Mouse (Mus musculus) embryonic facial prominence, embryonic 12.5 days (tissue): ENCODE measurements around the gene Rala. TPM values are rescaled to one million over a fixed set of nuclear protein-coding genes. Genes with fewer than 3 reads are reported as not detected.
"Not testable (repeated sequence)": the region's sequence is repeated elsewhere in the genome, so short reads cannot be mapped to it uniquely, and the experiment has no call there.

Experiments
- ATAC-seq: fragments of 200-750 bp; cut with Nextera tagmentation; 2 replicates; pipeline ENCODE4 v1.8.0; 2017; ENCODE audit not compliant: insufficient number of reproducible peaks, insufficient read depth, low FRiP score, low TSS enrichment
- H3K27ac ChIP-seq: fragments of 300-500 bp; sonication (generic); 2 replicates; pipeline ENCODE4 v1.5.1; 2016; ENCODE audit warnings: mild to moderate bottlenecking
- H3K27me3 ChIP-seq: fragments of 300-500 bp; sonication (generic); 2 replicates; pipeline ENCODE4 v1.6.1; 2016; ENCODE audit warnings: mild to moderate bottlenecking, moderate library complexity
- H3K36me3 ChIP-seq: fragments of 300-500 bp; sonication (generic); 2 replicates; pipeline ENCODE4 v1.6.1; 2016; ENCODE audit warnings: mild to moderate bottlenecking
- H3K4me1 ChIP-seq: fragments of 300-500 bp; sonication (generic); 2 replicates; pipeline ENCODE4 v1.6.1; 2016
- H3K4me2 ChIP-seq: fragments of 300-500 bp; sonication (generic); replicated peaks from 2 replicates; pipeline ENCODE4 v1.6.1; 2016; ENCODE audit warnings: mild to moderate bottlenecking, moderate library complexity
- H3K4me3 ChIP-seq: fragments of 300-500 bp; sonication (generic); 2 replicates; pipeline ENCODE4 v1.5.1; 2016; ENCODE audit warnings: mild to moderate bottlenecking
- H3K9ac ChIP-seq: fragments of 300-500 bp; sonication (generic); 2 replicates; pipeline ENCODE4 v1.6.1; 2016; ENCODE audit warnings: mild to moderate bottlenecking, moderate library complexity
- H3K9me3 ChIP-seq: fragments of 300-500 bp; sonication (generic); 2 replicates; pipeline ENCODE4 v1.6.1; 2016; ENCODE audit warnings: mild to moderate bottlenecking, moderate library complexity
- WGBS: fragments of 180-500 bp; shearing (Covaris S2); methylation state at CpG from one replicate; pipeline ENCODE4 v1.1.7; 2016; 5-methylcytosine and 5-hydroxymethylcytosine counted together
- polyA plus RNA-seq: library from polyadenylated mRNA; unstranded; fragments of >200 nt; fragmentation: Nextera tagmentation; extraction: Ambion mirVana; gene quantifications from 2 replicates; pipeline ENCODE4 v1.2.1, GENCODE M21; 2016

Gene Rala
- polyA plus RNA-seq, 1 experiment from 2014 or later: 114 TPM

DNA sequence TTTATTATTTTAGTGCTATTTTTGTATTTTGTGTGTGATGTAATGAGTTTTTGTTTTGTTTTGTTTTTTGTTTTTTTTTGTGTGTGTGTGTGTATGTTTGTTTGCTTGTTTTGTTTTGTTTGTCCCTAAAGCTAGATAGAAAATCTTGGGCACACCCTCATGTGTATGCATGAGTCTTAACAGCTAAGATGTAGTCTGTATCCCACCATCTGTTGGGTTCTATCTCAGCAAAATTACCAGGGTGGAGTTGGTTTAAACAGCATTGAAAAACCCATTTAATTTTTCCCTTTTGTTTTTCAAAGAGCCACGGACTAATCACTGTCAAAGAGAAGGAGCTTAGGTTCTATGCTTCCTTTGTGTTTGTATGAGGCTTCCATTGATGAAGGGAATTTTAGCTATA is 10.2 kb upstream of the Rala start:
- Histone ChIP-seq H3K27ac (no peak overlapping the region), H3K27me3 (no peaks in the 10 kb centered on the region), H3K4me3 (no peak overlapping the region), H3K9me3 (no peaks in the 10 kb centered on the region), H3K4me1 (no peaks in the 10 kb centered on the region), H3K4me2 (no peak overlapping the region), H3K36me3 (no peaks in the 10 kb centered on the region), H3K9ac (no peak overlapping the region)
- WGBS: 58% methylated on average over 1 of the region's 1 CpGs
- ATAC-seq: no peak

DNA sequence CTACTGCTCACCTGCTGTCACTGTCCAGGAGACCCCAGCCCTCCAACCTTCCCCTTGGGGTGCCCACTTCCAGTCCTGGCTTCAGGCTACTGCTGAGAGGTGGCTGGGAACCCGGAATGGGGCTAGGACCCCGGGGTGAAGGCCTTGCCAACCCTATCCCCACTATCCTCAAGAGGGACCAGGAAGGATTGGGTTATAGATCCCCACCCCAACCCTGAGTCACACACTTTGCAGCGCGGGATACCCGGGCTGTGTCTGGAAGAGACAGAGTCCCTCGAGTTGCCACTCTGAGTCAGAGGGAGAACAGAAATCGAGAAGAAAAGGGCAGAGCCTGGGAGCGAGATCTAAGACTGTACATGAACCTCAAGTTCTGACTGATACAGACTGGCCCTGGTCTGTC is 6.5 kb upstream of the Rala start:
- not testable (repeated sequence) for H3K9me3 ChIP-seq, H3K36me3 ChIP-seq, H3K9ac ChIP-seq, ATAC-seq, H3K27me3 ChIP-seq, H3K4me1 ChIP-seq, H3K4me3 ChIP-seq, H3K27ac ChIP-seq, H3K4me2 ChIP-seq
- 93% methylated on average over 8 of the region's 8 CpGs for WGBS

DNA sequence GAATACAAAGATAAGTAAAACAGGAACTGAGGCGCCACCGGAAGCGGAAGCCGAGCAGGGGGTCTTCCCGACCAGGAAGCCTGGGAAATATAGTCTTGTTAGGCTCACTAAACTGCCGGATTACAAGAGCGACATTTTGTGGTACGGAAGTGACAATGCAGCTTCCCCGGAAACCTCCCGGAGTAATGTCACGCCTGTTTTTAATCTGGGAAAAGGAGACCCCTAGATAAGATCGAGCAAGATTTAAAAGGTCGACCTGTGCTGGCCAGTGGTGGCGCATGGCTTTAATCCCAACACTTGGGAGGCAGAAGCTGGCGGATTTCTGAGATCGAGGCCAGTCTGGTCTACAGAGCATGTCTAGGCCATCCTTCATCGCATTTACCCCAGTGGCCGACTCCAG is 5.5 kb upstream of the Rala start:
- Histone ChIP-seq H3K27me3 (0 out of 2 replicates have a peak, but pooled peaks cover 4% of the 10 kb centered on the region), H3K36me3 (no peaks in the 10 kb centered on the region), H3K9ac (no peak overlapping the region), H3K4me2 (no peak overlapping the region), H3K27ac (no peak overlapping the region), H3K9me3 (0 out of 2 replicates have a peak, but pooled peaks cover 3% of the 10 kb centered on the region), H3K4me3 (no peak overlapping the region), H3K4me1 (no peaks in the 10 kb centered on the region)
- WGBS: 70% methylated on average over 18 of the region's 18 CpGs
- no peak for ATAC-seq

DNA sequence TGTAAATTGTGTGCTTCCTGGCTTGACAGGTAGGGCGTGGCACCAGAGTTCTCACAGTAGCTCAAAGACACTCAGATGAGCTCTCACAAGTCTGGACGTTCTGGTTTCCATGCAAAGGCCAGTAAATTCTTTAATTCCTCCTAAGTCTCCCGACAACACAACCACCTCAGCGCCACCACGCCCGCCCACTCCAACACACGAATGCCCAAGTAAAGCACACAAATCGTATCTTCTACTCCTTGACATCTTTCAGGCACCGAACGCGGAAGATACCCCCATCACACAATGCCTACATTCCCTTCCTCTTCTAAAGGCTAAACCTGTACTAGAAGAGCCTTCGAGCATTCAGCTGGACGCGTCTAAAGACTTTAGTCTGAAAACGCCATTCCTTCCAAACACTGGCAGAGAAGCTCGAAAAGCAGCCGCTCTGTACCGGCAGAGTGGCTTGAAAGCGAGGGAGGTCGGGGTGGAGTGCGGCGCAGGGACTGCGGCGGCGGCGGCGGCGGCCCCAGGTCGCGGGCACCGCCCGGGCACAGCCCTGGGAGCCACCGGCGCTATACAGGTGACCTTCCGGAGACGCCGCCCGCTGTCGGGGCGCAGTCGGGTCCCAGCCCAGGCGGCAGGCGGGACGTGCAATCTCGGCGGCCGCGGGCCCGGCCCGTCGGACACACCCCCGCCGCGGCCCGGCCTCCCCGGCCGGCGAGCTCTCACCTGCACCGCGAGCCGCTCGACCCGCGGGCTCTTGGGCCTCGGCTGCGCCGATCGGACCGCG is 547 bp downstream of the Rala start:
- Histone ChIP-seq H3K27me3 (no peaks in the 10 kb centered on the region), H3K4me2 (peak overlapping the region; percentile 75), H3K4me1 (peaks cover 11% of the 10 kb centered on the region), H3K27ac (peak overlapping the region; percentile 91), H3K36me3 (no peaks in the 10 kb centered on the region), H3K9ac (peak overlapping the region; percentile 92), H3K9me3 (no peaks in the 10 kb centered on the region), H3K4me3 (peak overlapping the region; percentile 88)
- ATAC-seq: peak; percentile 63
- under 1% methylated on average over 63 of the region's 70 CpGs for WGBS

DNA sequence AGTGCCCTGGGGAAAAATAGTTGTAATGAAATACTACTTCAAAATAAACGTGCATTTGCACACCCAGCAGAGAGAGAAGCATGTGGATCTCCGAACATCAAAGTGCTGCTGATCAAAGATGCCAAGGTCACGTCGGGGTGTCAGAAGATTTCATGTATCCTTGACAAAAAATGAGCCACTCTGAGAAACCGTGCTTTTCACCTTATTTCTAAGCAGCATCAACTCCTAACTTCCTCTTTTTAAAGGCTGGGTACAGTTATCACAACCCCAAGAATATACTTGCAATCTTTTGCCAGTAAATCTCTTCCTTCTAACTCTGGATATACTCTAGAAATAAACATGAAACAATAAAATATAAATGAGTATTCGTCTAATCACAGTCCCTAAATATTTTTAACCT is 1.7 kb downstream of the Rala start:
- Histone ChIP-seq H3K36me3 (no peaks in the 10 kb centered on the region), H3K27ac (no peak overlapping the region), H3K4me3 (no peak overlapping the region), H3K27me3 (no peaks in the 10 kb centered on the region), H3K4me2 (0 out of 2 replicates have a peak overlapping the region, but pooled peaks have one; percentile 7), H3K9ac (no peak overlapping the region), H3K9me3 (no peaks in the 10 kb centered on the region), H3K4me1 (peaks cover 11% of the 10 kb centered on the region)
- WGBS: 58% methylated on average over 6 of the region's 6 CpGs
- ATAC-seq: no peak

GRCm38 (mm10) chr13:17907309-17907708 is 36.7 kb downstream of the Rala start:
- H3K9ac ChIP-seq: no peak overlapping the region

GRCm38 (mm10) chr13:17901474-17901873 is 42.6 kb downstream of the Rala start:
- Histone ChIP-seq H3K27me3 (no peaks in the 10 kb centered on the region), H3K4me3 (no peak overlapping the region), H3K4me2 (no peak overlapping the region), H3K36me3 (no peaks in the 10 kb centered on the region), H3K9me3 (no peaks in the 10 kb centered on the region), H3K4me1 (no peaks in the 10 kb centered on the region), H3K27ac (no peak overlapping the region), H3K9ac (no peak overlapping the region)
- 94% methylated on average over 4 of the region's 4 CpGs for WGBS
- no peak for ATAC-seq

More at GRCm38 (mm10) chr13:17907309-17907708, 36.7 kb downstream of the Rala start:
- ATAC-seq: no peak
- no peaks in the 10 kb centered on the region for H3K4me1 ChIP-seq
- no peak overlapping the region for H3K4me2 ChIP-seq
- H3K27me3 ChIP-seq: no peaks in the 10 kb centered on the region
- 87% methylated on average over 1 of the region's 1 CpGs for WGBS
- no peaks in the 10 kb centered on the region for H3K9me3 ChIP-seq
- no peak overlapping the region for H3K4me3 ChIP-seq
- H3K27ac ChIP-seq: no peak overlapping the region
- H3K36me3 ChIP-seq: no peaks in the 10 kb centered on the region

DNA sequence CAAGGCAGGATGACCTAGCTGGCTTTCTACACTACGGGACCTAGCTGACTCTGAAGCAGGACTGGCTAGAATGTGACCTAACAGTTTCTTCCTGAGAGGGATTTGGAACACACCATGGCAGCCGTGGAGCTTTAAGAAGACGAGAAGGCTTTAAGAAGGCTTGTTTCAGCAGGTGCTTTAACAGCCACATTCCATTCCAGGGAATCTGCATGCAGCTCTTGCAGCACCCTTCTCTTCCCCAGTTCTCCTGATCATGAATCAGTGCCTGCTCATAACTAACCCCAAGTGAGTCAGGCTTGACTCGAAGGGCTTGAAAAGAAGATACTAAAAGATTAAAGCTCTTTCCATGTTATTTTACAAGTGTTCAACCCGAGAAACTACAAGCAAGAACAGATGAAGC is 43.4 kb downstream of the Rala start:
- H3K9me3 ChIP-seq: no peaks in the 10 kb centered on the region
- no peak overlapping the region for H3K27ac ChIP-seq
- H3K4me3 ChIP-seq: no peak overlapping the region
- peaks cover 5% of the 10 kb centered on the region for H3K36me3 ChIP-seq
- H3K9ac ChIP-seq: no peak overlapping the region
- no peaks in the 10 kb centered on the region for H3K4me1 ChIP-seq
- H3K27me3 ChIP-seq: no peaks in the 10 kb centered on the region
- H3K4me2 ChIP-seq: no peak overlapping the region
- 86% methylated on average over 5 of the region's 5 CpGs for WGBS
- ATAC-seq: no peak

GRCm38 (mm10) chr13:17897040-17897439 is 47.0 kb downstream of the Rala start:
- Histone ChIP-seq H3K27ac (no peak overlapping the region), H3K27me3 (no peaks in the 10 kb centered on the region), H3K36me3 (peaks cover 24% of the 10 kb centered on the region), H3K9ac (no peak overlapping the region), H3K4me1 (no peaks in the 10 kb centered on the region), H3K4me2 (no peak overlapping the region), H3K9me3 (no peaks in the 10 kb centered on the region), H3K4me3 (no peak overlapping the region)
- no peak for ATAC-seq
- WGBS: 72% methylated on average over 1 of the region's 1 CpGs

DNA sequence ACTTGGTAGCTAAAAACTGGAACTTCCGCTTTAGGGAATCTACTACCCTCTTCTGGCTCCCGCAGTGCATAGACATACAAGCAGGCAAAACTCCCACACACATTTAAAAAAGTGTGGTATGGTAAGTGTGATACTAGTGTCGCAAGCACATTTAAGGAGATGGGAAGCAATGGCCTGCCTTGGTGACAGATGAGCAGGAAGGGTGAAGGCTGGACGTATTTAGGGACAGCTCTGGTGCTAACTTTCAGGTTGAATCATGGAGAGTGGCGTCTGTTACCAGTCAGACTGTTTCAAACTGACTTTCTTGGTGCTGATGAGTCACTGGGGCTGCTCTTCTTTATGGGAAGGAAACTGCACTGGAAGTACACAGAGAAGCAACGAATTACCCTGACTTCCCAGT is 52.5 kb downstream of the Rala start:
- Histone ChIP-seq H3K36me3 (peaks cover 55% of the 10 kb centered on the region), H3K4me2 (no peak overlapping the region), H3K27ac (no peak overlapping the region), H3K27me3 (no peaks in the 10 kb centered on the region), H3K9me3 (no peaks in the 10 kb centered on the region), H3K9ac (no peak overlapping the region), H3K4me3 (no peak overlapping the region), H3K4me1 (no peaks in the 10 kb centered on the region)
- 91% methylated on average over 6 of the region's 6 CpGs for WGBS
- no peak for ATAC-seq

DNA sequence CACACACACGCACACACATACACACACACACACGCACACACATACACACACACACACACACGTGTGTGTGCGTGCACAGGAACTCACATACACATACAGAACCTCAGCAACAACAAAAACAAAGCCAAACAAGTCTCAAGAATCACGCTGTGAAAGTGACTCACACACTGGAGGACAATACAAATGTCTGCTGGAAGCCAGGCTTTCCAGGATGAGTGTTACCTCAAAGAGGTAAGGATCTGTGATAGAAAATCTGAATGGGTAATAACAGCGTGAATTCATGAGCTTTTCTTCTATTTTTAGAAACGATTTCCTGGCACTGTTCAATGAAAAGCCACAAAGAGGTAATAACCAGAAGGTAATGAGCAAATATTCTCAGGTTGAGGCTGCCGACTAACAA is 59.8 kb downstream of the Rala start:
- no peak overlapping the region for H3K4me2 ChIP-seq

GRCm38 (mm10) chr13:17879061-17879460 is 65.0 kb downstream of the Rala start:
- Histone ChIP-seq H3K36me3 (peaks cover 18% of the 10 kb centered on the region; the same call in 1 of the 2 replicates), H3K27me3 (no peaks in the 10 kb centered on the region), H3K27ac (no peak overlapping the region), H3K9me3 (0 out of 2 replicates have a peak, but pooled peaks cover 7% of the 10 kb centered on the region), H3K9ac (no peak overlapping the region), H3K4me3 (no peak overlapping the region), H3K4me1 (no peaks in the 10 kb centered on the region), H3K4me2 (no peak overlapping the region)
- ATAC-seq: no peak

More for the DNA sequence above, 59.8 kb downstream of the Rala start:
- 93% methylated on average over 8 of the region's 8 CpGs for WGBS
- H3K9me3 ChIP-seq: no peaks in the 10 kb centered on the region
- no peaks in the 10 kb centered on the region for H3K4me1 ChIP-seq
- H3K36me3 ChIP-seq: peaks cover 38% of the 10 kb centered on the region
- H3K27me3 ChIP-seq: no peaks in the 10 kb centered on the region
- H3K9ac ChIP-seq: no peak overlapping the region
- H3K27ac ChIP-seq: no peak overlapping the region
- ATAC-seq: no peak
- no peak overlapping the region for H3K4me3 ChIP-seq
